Mouse (Mus musculus) stomach, postnatal 0 days (tissue): ENCODE data around the gene Zdhhc18.

Experiments
- CTCF ChIP-seq: IDR thresholded peaks from 2 replicates; pipeline ENCODE4 v1.5.1; 2016; ENCODE audit warnings: antibody characterized with exemption, low read depth, mild to moderate bottlenecking, moderate library complexity
- EP300 ChIP-seq: optimal IDR thresholded peaks from 2 replicates; pipeline ENCODE3; 2016; ENCODE audit warnings: antibody characterized with exemption

DNA sequence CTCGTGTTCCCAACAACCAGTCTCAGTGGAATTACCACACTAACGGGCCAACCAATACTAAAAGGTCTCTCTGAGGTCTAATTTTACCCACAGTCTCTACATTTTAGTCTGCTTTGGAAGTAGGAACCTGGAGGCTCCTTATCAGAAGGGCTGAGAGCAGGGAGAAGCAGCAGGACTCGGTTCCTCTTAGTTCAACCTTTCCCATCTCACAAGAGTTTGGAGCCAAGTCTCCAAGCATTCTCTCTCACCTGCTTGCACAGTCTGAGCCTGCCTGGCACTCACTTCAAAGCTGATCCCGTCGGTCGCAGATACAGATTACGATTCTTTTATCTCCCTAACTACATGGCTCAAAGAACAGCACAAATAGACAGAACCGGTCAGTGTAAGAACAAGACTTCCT lies 13.0 kb upstream of the Zdhhc18 start:
- TF ChIP-seq CTCF, result no peak
- TF ChIP-seq EP300, result no peak
